8 mouse cellular contexts compared by ENCODE assay signal in genomic region chr1:131245926-131246325, GRCm38 (mm10). TPM values are rescaled to one million over a fixed set of nuclear protein-coding genes. Genes with fewer than 3 reads are reported as not detected.
DNase-seq lines count a peak whose midpoint lies in the region; ATAC-seq and TF ChIP-seq lines count a peak whose summit lies in the region.

No protein-coding gene starts in this region.

- peak; percentile 28 for TF ChIP-seq RAD21 in MEL (IDR thresholded peaks at IDR 0.05; ENCODE audit: low read depth, low read length)

- 0 out of 2 replicates have a peak, but pooled peaks have one; percentile 20 for ATAC-seq in heart, embryonic 12.5 days (ENCODE audit: insufficient number of reproducible peaks, low FRiP score)
- ATAC-seq in kidney, embryonic 14.5 days (ENCODE audit: low FRiP score, low TSS enrichment): peak; percentile 63
- ATAC-seq in liver, embryonic 16.5 days (ENCODE audit: low read depth): no peak

- peak; percentile 66 to 69 (median 69) for TF ChIP-seq CTCF in MEL (IDR thresholded peaks at IDR 0.05 in 2 of 3, conservative IDR thresholded peaks at IDR 0.05 in 1 of 3; ENCODE audit: control insufficient read depth in 1 of 3, insufficient read depth in 1 of 3, low read depth in 2 of 3, low read length in 3 of 3, poor library complexity in 1 of 3, severe bottlenecking in 1 of 3)

- H3K27me3 ChIP-seq in MEL (ENCODE audit: control insufficient read depth in 1 of 2, insufficient read depth in 2 of 2, low read length in 2 of 2): peaks cover 6 to 16% of the 10 kb centered on the region in 2 experiments; a peak in 3 of 4 replicates
- peaks cover 12% of the 10 kb centered on the region; the same call in 1 of the 2 replicates for H3K27me3 ChIP-seq in heart, embryonic 12.5 days (replicated peaks)
- peaks cover 26% of the 10 kb centered on the region for H3K27me3 ChIP-seq in kidney, embryonic 14.5 days (ENCODE audit: control insufficient read depth, insufficient read depth, low read length)
- peaks cover 42% of the 10 kb centered on the region for H3K27me3 ChIP-seq in liver, embryonic 16.5 days (ENCODE audit: control insufficient read depth, insufficient read depth, low read depth, low read length)

- no peak overlapping the region for H3K9ac ChIP-seq in MEL (ENCODE audit: control insufficient read depth, low read depth, low read length, poor library complexity, severe bottlenecking)
- no peak overlapping the region for H3K9ac ChIP-seq in heart, embryonic 12.5 days
- no peak overlapping the region for H3K9ac ChIP-seq in kidney, embryonic 14.5 days (ENCODE audit: low read depth, low read length)
- H3K9ac ChIP-seq in liver, embryonic 16.5 days (ENCODE audit: low read depth, low read length): no peak overlapping the region

- peak overlapping the region; percentile 97 for H3K4me2 ChIP-seq in heart, embryonic 12.5 days
- H3K4me2 ChIP-seq in kidney, embryonic 14.5 days (replicated peaks; ENCODE audit: low read depth, low read length): peak overlapping the region; percentile 99
- peak overlapping the region; percentile 73 for H3K4me2 ChIP-seq in liver, embryonic 16.5 days (ENCODE audit: low read depth, low read length)

- H3K79me2 ChIP-seq in MEL (ENCODE audit: control insufficient read depth, insufficient read depth, low read length, poor library complexity): no peaks in the 10 kb centered on the region

- peak; percentile 66 to 71 for DNase-seq in B cell, adult 2 months
- peak; percentile 73 for DNase-seq in MEL (ENCODE audit: low read depth, low spot score)
- DNase-seq in cerebellum, postnatal 25 days: peak; percentile 58 to 77
- DNase-seq in natural killer cell, adult 2 months (ENCODE audit: low spot score in 2 of 2): peak; percentile 35 to 55
- DNase-seq in urinary bladder, adult 18-20 months (ENCODE audit: low spot score in 2 of 2): no peak

- no peak for TF ChIP-seq POLR2A in MEL (IDR thresholded peaks at IDR 0.05; ENCODE audit: control insufficient read depth in 1 of 2, insufficient read depth in 1 of 2, low read depth in 1 of 2, low read length in 2 of 2, poor library complexity in 1 of 2)

- H3K27ac ChIP-seq in MEL (ENCODE audit: control insufficient read depth, low read depth, low read length): no peak overlapping the region
- no peak overlapping the region for H3K27ac ChIP-seq in heart, embryonic 12.5 days (ENCODE audit: poor library complexity, severe bottlenecking)
- no peak overlapping the region for H3K27ac ChIP-seq in kidney, embryonic 14.5 days (ENCODE audit: low read depth, low read length)
- H3K27ac ChIP-seq in liver, embryonic 16.5 days (ENCODE audit: low read length): no peak overlapping the region

- no peak for TF ChIP-seq EP300 in MEL (IDR thresholded peaks at IDR 0.05; ENCODE audit: low read depth in 1 of 2, low read length in 2 of 2)

- peaks cover 0 to 2% of the 10 kb centered on the region in 2 experiments; a peak in 2 of 4 replicates for H3K4me1 ChIP-seq in MEL (ENCODE audit: control insufficient read depth in 1 of 2, insufficient read depth in 2 of 2, low read length in 2 of 2)
- H3K4me1 ChIP-seq in heart, embryonic 12.5 days (replicated peaks): peaks cover 64% of the 10 kb centered on the region
- H3K4me1 ChIP-seq in kidney, embryonic 14.5 days (ENCODE audit: control insufficient read depth, insufficient read depth, low read length): peaks cover 13% of the 10 kb centered on the region
- peaks cover 16% of the 10 kb centered on the region for H3K4me1 ChIP-seq in liver, embryonic 16.5 days (ENCODE audit: control insufficient read depth, low read depth, low read length)

- no peaks in the 10 kb centered on the region; a peak in 1 of 4 replicates for H3K36me3 ChIP-seq in MEL (ENCODE audit: control insufficient read depth in 1 of 2, insufficient read depth in 2 of 2, low read length in 2 of 2)
- H3K36me3 ChIP-seq in heart, embryonic 12.5 days: no peaks in the 10 kb centered on the region
- H3K36me3 ChIP-seq in kidney, embryonic 14.5 days (ENCODE audit: control insufficient read depth, insufficient read depth, low read length): no peaks in the 10 kb centered on the region
- no peaks in the 10 kb centered on the region for H3K36me3 ChIP-seq in liver, embryonic 16.5 days (ENCODE audit: control insufficient read depth, insufficient read depth)

- 7% methylated on average over 9 of the region's 9 CpGs for WGBS in heart, embryonic 12.5 days
- 7% methylated on average over 9 of the region's 9 CpGs for WGBS in kidney, embryonic 14.5 days
- WGBS in liver, embryonic 16.5 days (ENCODE audit: insufficient replicate concordance): 2% methylated on average over 9 of the region's 9 CpGs

- no peaks in the 10 kb centered on the region for H3K9me3 ChIP-seq in MEL (replicated peaks; ENCODE audit: insufficient read depth, low read length)
- no peaks in the 10 kb centered on the region for H3K9me3 ChIP-seq in heart, embryonic 12.5 days (replicated peaks)
- H3K9me3 ChIP-seq in kidney, embryonic 14.5 days (ENCODE audit: control insufficient read depth, low read length): no peaks in the 10 kb centered on the region
- no peaks in the 10 kb centered on the region for H3K9me3 ChIP-seq in liver, embryonic 16.5 days (replicated peaks; ENCODE audit: control insufficient read depth, low read length)

- peak overlapping the region; percentile 50 to 99 for H3K4me3 ChIP-seq in MEL (ENCODE audit: control insufficient read depth in 1 of 2, insufficient read depth in 1 of 2, low read depth in 2 of 2, low read length in 2 of 2)
- peak overlapping the region; percentile 81 for H3K4me3 ChIP-seq in heart, embryonic 12.5 days
- peak overlapping the region; percentile 68 for H3K4me3 ChIP-seq in kidney, embryonic 14.5 days (ENCODE audit: low read length)
- H3K4me3 ChIP-seq in liver, embryonic 16.5 days (ENCODE audit: low read depth, low read length): peak overlapping the region; percentile 64

TF ChIP-seq in MEL, 35 proteins besides CTCF, POLR2A, EP300 and RAD21:
- TF ChIP-seq SMC3 (IDR thresholded peaks at IDR 0.05; ENCODE audit: low read depth, low read length): peak; percentile 39
- TF ChIP-seq GATA1 (IDR thresholded peaks at IDR 0.05; ENCODE audit: low read depth, low read length): no peak
- TF ChIP-seq KAT2A (conservative IDR thresholded peaks at IDR 0.05; ENCODE audit: low read depth, low read length): no peak
- peak; percentile 7; the same call in 1 of the 2 replicates for TF ChIP-seq ZC3H11A (IDR thresholded peaks at IDR 0.05; ENCODE audit: low read depth, low read length)
- no peak for TF ChIP-seq CHD2 (IDR thresholded peaks at IDR 0.05; ENCODE audit: low read length)
- no peak for TF ChIP-seq MAFK (IDR thresholded peaks at IDR 0.05; ENCODE audit: borderline replicate concordance, low read depth, low read length)
- TF ChIP-seq RCOR1 (IDR thresholded peaks at IDR 0.05; ENCODE audit: low read depth, low read length): no peak

RNA-seq across cellular contexts. Expression of gene Rassf5, which starts 0.9 kb away (rescaled TPM):
- 14.2 and 14.8 TPM in 2 replicates for total RNA-seq in MEL (2012; rRNA removed)
- polyA plus RNA-seq in MEL (2012; ENCODE audit: insufficient read depth in 1 of 2, insufficient read length in 2 of 2, low read depth in 1 of 2, low replicate concordance in 2 of 2, missing spikeins in 1 of 2): 10 to 100 TPM in 1 of 2 experiments, not detected in 1; 28.8 TPM
- polyA plus RNA-seq in heart, embryonic 12.5 days (2016; fragmentation: Nextera tagmentation; extraction: Ambion mirVana): 27.0 and 27.2 TPM in 2 replicates
- 1.6 and 1.8 TPM in 2 replicates for polyA plus RNA-seq in kidney, embryonic 14.5 days (2014; fragmentation: Nextera tagmentation; extraction: Ambion mirVana)
- polyA plus RNA-seq in liver, embryonic 16.5 days (2015; fragmentation: Nextera tagmentation; extraction: Ambion mirVana): 6.3 and 6.8 TPM in 2 replicates

RNA-seq across cellular contexts. Expression of gene Ikbke, which starts 33.5 kb away (rescaled TPM):
- total RNA-seq in MEL (2012; rRNA removed): 3.5 and 4.0 TPM in 2 replicates
- 1 to 10 TPM in 1 of 2 experiments, not detected in 1; 7.2 TPM for polyA plus RNA-seq in MEL (2012; ENCODE audit: insufficient read depth in 1 of 2, insufficient read length in 2 of 2, low read depth in 1 of 2, low replicate concordance in 2 of 2, missing spikeins in 1 of 2)
- 2.8 and 3.4 TPM in 2 replicates for polyA plus RNA-seq in heart, embryonic 12.5 days (2016; fragmentation: Nextera tagmentation; extraction: Ambion mirVana)
- 2.9 TPM in 2 replicates for polyA plus RNA-seq in kidney, embryonic 14.5 days (2014; fragmentation: Nextera tagmentation; extraction: Ambion mirVana)
- polyA plus RNA-seq in liver, embryonic 16.5 days (2015; fragmentation: Nextera tagmentation; extraction: Ambion mirVana): 9.2 and 10.2 TPM in 2 replicates

Comparison
In these comparisons a context has a peak if more than half of its experiments do, and no peak if none do; other contexts are left out.
1. DNase-seq: peak in B cell, adult 2 months (2 of 2), MEL (single experiment), cerebellum, postnatal 25 days (2 of 2) and natural killer cell, adult 2 months (2 of 2); none in urinary bladder, adult 18-20 months (0 of 2).
2. Peak in every context shown above with its lines, with median percentiles within 50 percentile points of each other: H3K4me3 ChIP-seq and H3K4me2 ChIP-seq.